Mouse (Mus musculus) kidney, postnatal 4 days (tissue): ENCODE measurements around the gene Cyp27a1.

Experiments
- DNase-seq, 2 experiments: peaks; one replicate each; pipeline ENCODE4 v3.0.0; 2021; ENCODE audit warnings: mixed read lengths in 2 of 2

Cyp27a1 gene

GRCm38 (mm10) chr1:74773136-74773535, 59.8 kb downstream of the Cyp27a1 start:
- DNase-seq = peak; percentile 80 to 86

- DNase-seq = no peak
Measured at GRCm38 (mm10) chr1:74774062-74774461, 60.7 kb downstream of the Cyp27a1 start.

- DNase-seq = peak; percentile 55 to 67
Measured at GRCm38 (mm10) chr1:74775816-74776215, 62.4 kb downstream of the Cyp27a1 start.

DNA sequence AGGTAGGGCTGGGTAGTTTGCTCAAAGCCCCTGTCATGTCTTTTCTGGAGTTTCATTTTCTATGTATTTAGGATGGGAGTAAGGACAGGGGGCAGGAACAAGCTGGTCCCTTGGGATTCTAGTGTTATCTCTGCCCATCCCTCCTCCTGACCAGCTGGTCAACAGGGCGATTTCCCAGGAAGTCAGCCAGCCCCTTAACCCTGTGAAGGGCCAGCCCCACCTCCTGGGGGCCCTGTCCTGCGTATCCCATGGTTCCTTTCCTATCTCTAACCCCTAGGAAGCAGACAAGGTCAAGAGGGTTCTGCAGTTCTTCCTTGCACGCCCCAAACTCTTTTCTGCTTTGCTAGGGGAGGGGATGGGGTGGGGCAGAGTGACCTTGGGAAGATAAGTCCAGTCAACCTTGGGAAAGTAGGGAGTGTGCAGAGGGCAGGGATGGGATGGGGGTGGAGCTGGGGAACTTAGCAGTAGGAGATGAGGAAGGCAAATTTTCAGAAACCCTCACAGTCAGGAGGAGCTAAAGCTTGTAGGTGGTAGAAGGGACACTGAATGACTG, 65.6 kb downstream of the Cyp27a1 start:
- DNase-seq = no peak

GRCm38 (mm10) chr1:74782045-74782444, 68.7 kb downstream of the Cyp27a1 start:
- peak in 1 of 2 experiments; percentile 54 for DNase-seq

- no peak for DNase-seq
Measured at GRCm38 (mm10) chr1:74783554-74783953, 70.2 kb downstream of the Cyp27a1 start.

- DNase-seq = peak; percentile 73 to 85
Measured at GRCm38 (mm10) chr1:74784041-74784759, 70.8 kb downstream of the Cyp27a1 start.
